In genomic region chr6:100298945-100299344, GRCm38 (mm10) we compare ENCODE assay signal across 13 mouse cellular contexts. TPM values are rescaled to one million over a fixed set of nuclear protein-coding genes. Genes with fewer than 3 reads are reported as not detected.
DNase-seq lines count a peak whose midpoint lies in the region; ATAC-seq and TF ChIP-seq lines count a peak whose summit lies in the region.
"Had no signal": no experiment of that assay in that cellular context is flagged by ENCODE, and none has a peak within 500 bp of the region (broad histone marks: within the 10 kb centered on the region; RNA-seq: fewer than 3 reads in every experiment).

No protein-coding gene starts in this region.

- H3K36me3 ChIP-seq in kidney, embryonic 16.5 days (ENCODE audit: insufficient read depth, low read length) = no peaks in the 10 kb centered on the region
- no peaks in the 10 kb centered on the region for H3K36me3 ChIP-seq in heart, postnatal 0 days (replicated peaks; ENCODE audit: control insufficient read depth, insufficient read depth, low read length)
- no peaks in the 10 kb centered on the region for H3K36me3 ChIP-seq in thymus, adult 2 months (ENCODE audit: control insufficient read depth, insufficient read depth, low read length)
- H3K36me3 ChIP-seq: embryonic facial prominence, embryonic 12.5 days; limb, embryonic 13.5 days had no signal

- H3K9ac ChIP-seq in kidney, embryonic 16.5 days (replicated peaks; ENCODE audit: low read length) = no peak overlapping the region
- no peak overlapping the region for H3K9ac ChIP-seq in heart, postnatal 0 days (replicated peaks; ENCODE audit: low read depth, low read length)
- H3K9ac ChIP-seq: embryonic facial prominence, embryonic 12.5 days; forebrain, postnatal 0 days; hindbrain, embryonic 14.5 days; limb, embryonic 13.5 days had no signal

- no peak for TF ChIP-seq POLR2A in thymus, adult 2 months (IDR thresholded peaks at IDR 0.05; ENCODE audit: control insufficient read depth, extremely low read depth, insufficient read depth, low read length, poor library complexity)

- peaks cover 4% of the 10 kb centered on the region; the same call in 1 of the 2 replicates for H3K4me1 ChIP-seq in kidney, embryonic 16.5 days (ENCODE audit: insufficient read depth, low read length)
- no peaks in the 10 kb centered on the region for H3K4me1 ChIP-seq in heart, postnatal 0 days (ENCODE audit: control insufficient read depth, insufficient read depth)
- peaks cover 2% of the 10 kb centered on the region; the same call in 1 of the 2 replicates for H3K4me1 ChIP-seq in thymus, adult 2 months (replicated peaks; ENCODE audit: control insufficient read depth, insufficient read depth, low read length)

- no peak overlapping the region for H3K4me3 ChIP-seq in kidney, embryonic 16.5 days (ENCODE audit: low read length)
- no peak overlapping the region for H3K4me3 ChIP-seq in heart, postnatal 0 days (ENCODE audit: low read depth, low read length)
- H3K4me3 ChIP-seq in thymus, adult 2 months (ENCODE audit: control insufficient read depth, insufficient read depth, low read length) = no peak overlapping the region
- H3K4me3 ChIP-seq: embryonic facial prominence, embryonic 12.5 days; limb, embryonic 13.5 days had no signal

- DNase-seq in cerebellum, postnatal 14 days = peak; percentile 65 to 69
- no peak for DNase-seq in cerebellum, adult 9-11 months
- peak; percentile 13 to 55 for DNase-seq in kidney, postnatal 36 days
- DNase-seq in MN1 (ENCODE audit: low spot score) = peak; percentile 76
- DNase-seq in heart, postnatal 0 days (ENCODE audit: low spot score) = peak; percentile 46
- no peak for DNase-seq in thymus, adult 2 months
- DNase-seq in gastrocnemius, postnatal 14 days = no peak
- DNase-seq: forebrain, postnatal 0 days; lung, postnatal 4 days had no signal

- 53% methylated on average over 4 of the region's 4 CpGs for WGBS in kidney, embryonic 16.5 days
- WGBS in heart, postnatal 0 days = 24% methylated on average over 4 of the region's 4 CpGs
- WGBS in thymus, adult 2 months = 52% methylated on average over 4 of the region's 4 CpGs

- H3K9me3 ChIP-seq in kidney, embryonic 16.5 days (ENCODE audit: low read length) = no peaks in the 10 kb centered on the region
- no peaks in the 10 kb centered on the region for H3K9me3 ChIP-seq in heart, postnatal 0 days (replicated peaks; ENCODE audit: control insufficient read depth, low read length)
- H3K9me3 ChIP-seq: embryonic facial prominence, embryonic 12.5 days; limb, embryonic 13.5 days had no signal

- no peak overlapping the region for H3K27ac ChIP-seq in kidney, embryonic 16.5 days (ENCODE audit: low read length)
- H3K27ac ChIP-seq in heart, postnatal 0 days (ENCODE audit: low read depth) = no peak overlapping the region
- H3K27ac ChIP-seq in thymus, adult 2 months (ENCODE audit: control insufficient read depth, insufficient read depth, low read length) = no peak overlapping the region
- H3K27ac ChIP-seq: embryonic facial prominence, embryonic 12.5 days; hindbrain, embryonic 14.5 days; limb, embryonic 13.5 days had no signal

- intact Hi-C loops in gastrocnemius, postnatal 14 days (cut with DNase I; ENCODE audit: low total_unique reads) = no loop called here

- ATAC-seq in kidney, embryonic 16.5 days (ENCODE audit: low FRiP score, low TSS enrichment) = no peak
- peak; percentile 71 for ATAC-seq in heart, postnatal 0 days (ENCODE audit: insufficient read depth, low read depth)
- ATAC-seq: forebrain, postnatal 0 days had no signal

- no peaks in the 10 kb centered on the region; the same call in 1 of the 2 replicates for H3K27me3 ChIP-seq in kidney, embryonic 16.5 days (ENCODE audit: insufficient read depth, low read length)
- H3K27me3 ChIP-seq in heart, postnatal 0 days (ENCODE audit: control insufficient read depth, insufficient read depth, low read length) = no peaks in the 10 kb centered on the region
- no peaks in the 10 kb centered on the region for H3K27me3 ChIP-seq in thymus, adult 2 months (ENCODE audit: control insufficient read depth, insufficient read depth, low read length)

- TF ChIP-seq CTCF in heart, postnatal 0 days (IDR thresholded peaks at IDR 0.05; ENCODE audit: low read depth) = no peak
- TF ChIP-seq CTCF in thymus, adult 2 months (IDR thresholded peaks at IDR 0.05; ENCODE audit: borderline replicate concordance, control insufficient read depth, extremely low read depth, insufficient read depth, low read length, poor library complexity) = no peak

- no peak overlapping the region for H3K4me2 ChIP-seq in kidney, embryonic 16.5 days (replicated peaks; ENCODE audit: low read depth, low read length)
- H3K4me2 ChIP-seq in heart, postnatal 0 days (ENCODE audit: low read depth, low read length) = no peak overlapping the region
- H3K4me2 ChIP-seq: embryonic facial prominence, embryonic 12.5 days; hindbrain, embryonic 14.5 days; limb, embryonic 13.5 days had no signal

- no peak for TF ChIP-seq EP300 in heart, postnatal 0 days (IDR thresholded peaks at IDR 0.05; ENCODE audit: low read depth)

RNA-seq across cellular contexts. Expression of gene Rybp, which starts 11.7 kb away (rescaled TPM):
- polyA plus RNA-seq in kidney, embryonic 16.5 days (2015; fragmentation: Nextera tagmentation; extraction: Ambion mirVana) = 13.3 and 18.0 TPM in 2 replicates
- 5.2 and 9.2 TPM in 2 replicates for total RNA-seq in heart, postnatal 0 days (2014; rRNA removed; ENCODE audit: low replicate concordance)
- 6.6 and 8.6 TPM in 2 replicates for polyA plus RNA-seq in heart, postnatal 0 days (2015; fragmentation: Nextera tagmentation; extraction: Ambion mirVana)
- 28.6 and 31.9 TPM in 2 replicates for polyA plus RNA-seq in thymus, adult 2 months (2012; rRNA removed)
- total RNA-seq in gastrocnemius, postnatal 14 days (2021) = 1 to 10 TPM; 7.0 to 8.0 TPM

Comparison
In these comparisons a context has a peak if more than half of its experiments do, and no peak if none do; other contexts are left out.
1. DNase-seq: peak in cerebellum, postnatal 14 days (2 of 2), kidney, postnatal 36 days (2 of 2), MN1 (single experiment) and heart, postnatal 0 days (single experiment); none in cerebellum, adult 9-11 months (single experiment), thymus, adult 2 months (single experiment) and gastrocnemius, postnatal 14 days (single experiment).